Comparison of ENCODE assay signal across 8 mouse cellular contexts in genomic region chr7:111156472-111157231, GRCm38 (mm10).
DNase-seq lines count a peak whose midpoint lies in the region; ATAC-seq lines count a peak whose summit lies in the region.

No protein-coding gene starts in this region.

- H3K4me2 ChIP-seq in hindbrain, embryonic 11.5 days (replicated peaks; ENCODE audit: low read depth, low read length): no peak overlapping the region
- H3K4me2 ChIP-seq in hindbrain, embryonic 14.5 days (replicated peaks): no peak overlapping the region
- 0 out of 2 replicates have a peak overlapping the region, but pooled peaks have one; percentile 27 for H3K4me2 ChIP-seq in embryonic facial prominence, embryonic 12.5 days (replicated peaks)
- peak overlapping the region; percentile 59 for H3K4me2 ChIP-seq in heart, embryonic 14.5 days (ENCODE audit: low read length)

- H3K9me3 ChIP-seq in hindbrain, embryonic 11.5 days (ENCODE audit: control insufficient read depth, low read length): no peaks in the 10 kb centered on the region
- no peaks in the 10 kb centered on the region for H3K9me3 ChIP-seq in hindbrain, embryonic 14.5 days (ENCODE audit: control insufficient read depth, low read length)
- no peaks in the 10 kb centered on the region for H3K9me3 ChIP-seq in embryonic facial prominence, embryonic 12.5 days
- no peaks in the 10 kb centered on the region for H3K9me3 ChIP-seq in heart, embryonic 14.5 days (ENCODE audit: control insufficient read depth, low read length)
- H3K9me3 ChIP-seq in limb, embryonic 10.5 days (replicated peaks): no peaks in the 10 kb centered on the region

- ATAC-seq in hindbrain, embryonic 11.5 days (ENCODE audit: low FRiP score): no peak
- ATAC-seq in hindbrain, embryonic 14.5 days (ENCODE audit: low FRiP score): no peak
- peak; percentile 68 for ATAC-seq in embryonic facial prominence, embryonic 12.5 days (ENCODE audit: insufficient number of reproducible peaks, insufficient read depth, low FRiP score, low TSS enrichment)
- peak; percentile 71 for ATAC-seq in heart, embryonic 14.5 days (ENCODE audit: insufficient number of reproducible peaks, insufficient read depth, low FRiP score, low read depth)

- H3K9ac ChIP-seq in hindbrain, embryonic 11.5 days (ENCODE audit: low read depth, low read length): no peak overlapping the region
- no peak overlapping the region for H3K9ac ChIP-seq in hindbrain, embryonic 14.5 days
- H3K9ac ChIP-seq in embryonic facial prominence, embryonic 12.5 days: no peak overlapping the region
- H3K9ac ChIP-seq in heart, embryonic 14.5 days (ENCODE audit: low read length): peak overlapping the region; percentile 71

- no peaks in the 10 kb centered on the region for H3K36me3 ChIP-seq in hindbrain, embryonic 11.5 days (ENCODE audit: control insufficient read depth, insufficient read depth, low read length)
- H3K36me3 ChIP-seq in hindbrain, embryonic 14.5 days (replicated peaks; ENCODE audit: control insufficient read depth, insufficient read depth): no peaks in the 10 kb centered on the region
- no peaks in the 10 kb centered on the region for H3K36me3 ChIP-seq in embryonic facial prominence, embryonic 12.5 days
- no peaks in the 10 kb centered on the region for H3K36me3 ChIP-seq in heart, embryonic 14.5 days (ENCODE audit: control insufficient read depth, insufficient read depth, low read length)
- H3K36me3 ChIP-seq in limb, embryonic 10.5 days: no peaks in the 10 kb centered on the region

- no peak overlapping the region for H3K4me3 ChIP-seq in hindbrain, embryonic 11.5 days (ENCODE audit: low read depth, low read length)
- H3K4me3 ChIP-seq in hindbrain, embryonic 14.5 days (replicated peaks; ENCODE audit: low read length): no peak overlapping the region
- H3K4me3 ChIP-seq in embryonic facial prominence, embryonic 12.5 days: no peak overlapping the region
- H3K4me3 ChIP-seq in heart, embryonic 14.5 days (ENCODE audit: control insufficient read depth in 1 of 2, insufficient read depth in 1 of 2, low read depth in 1 of 2, low read length in 2 of 2): peak overlapping the region; percentile 1 to 4; a peak in 1 of 4 replicates
- H3K4me3 ChIP-seq in limb, embryonic 10.5 days: no peak overlapping the region

- no peaks in the 10 kb centered on the region for H3K27me3 ChIP-seq in hindbrain, embryonic 11.5 days (ENCODE audit: control insufficient read depth, insufficient read depth, low read length)
- H3K27me3 ChIP-seq in hindbrain, embryonic 14.5 days (ENCODE audit: control insufficient read depth, insufficient read depth, low read length): no peaks in the 10 kb centered on the region
- H3K27me3 ChIP-seq in embryonic facial prominence, embryonic 12.5 days: no peaks in the 10 kb centered on the region
- no peaks in the 10 kb centered on the region for H3K27me3 ChIP-seq in heart, embryonic 14.5 days (ENCODE audit: control insufficient read depth, insufficient read depth, low read length)
- H3K27me3 ChIP-seq in limb, embryonic 10.5 days (ENCODE audit: low read depth, poor library complexity, severe bottlenecking): no peaks in the 10 kb centered on the region

- WGBS in hindbrain, embryonic 11.5 days: 59% methylated on average over 8 of the region's 8 CpGs
- 56% methylated on average over 8 of the region's 8 CpGs for WGBS in hindbrain, embryonic 14.5 days
- 30% methylated on average over 8 of the region's 8 CpGs for whole genome bisulfite sequencing in embryonic facial prominence, embryonic 12.5 days
- WGBS in heart, embryonic 14.5 days: 15% methylated on average over 8 of the region's 8 CpGs
- WGBS in limb, embryonic 10.5 days: 54% methylated on average over 8 of the region's 8 CpGs

- peak; percentile 15 for DNase-seq in hindbrain, embryonic 11.5 days (ENCODE audit: low spot score)
- DNase-seq in hindbrain, embryonic 14.5 days (ENCODE audit: low spot score): no peak
- peak; percentile 91 for DNase-seq in adipocyte (ENCODE audit: low spot score)
- peak; percentile 50 for DNase-seq in limb, embryonic 10.5 days (ENCODE audit: low spot score)
- DNase-seq in skeletal muscle tissue, adult 2 months (ENCODE audit: low read depth, low spot score): peak; percentile 91
- DNase-seq in layer of hippocampus, adult 9-10 months (ENCODE audit: low spot score): no peak

- no peak overlapping the region for H3K27ac ChIP-seq in hindbrain, embryonic 11.5 days (ENCODE audit: low read depth, low read length)
- H3K27ac ChIP-seq in hindbrain, embryonic 14.5 days: no peak overlapping the region
- H3K27ac ChIP-seq in embryonic facial prominence, embryonic 12.5 days: peak overlapping the region; percentile 69
- peak overlapping the region; percentile 97 to 98 for H3K27ac ChIP-seq in heart, embryonic 14.5 days (replicated peaks in 1 of 2; ENCODE audit: control insufficient read depth in 1 of 2, insufficient read depth in 1 of 2, low read depth in 2 of 2, low read length in 2 of 2)
- H3K27ac ChIP-seq in limb, embryonic 10.5 days: peak overlapping the region; percentile 72

- H3K4me1 ChIP-seq in hindbrain, embryonic 11.5 days (replicated peaks; ENCODE audit: control insufficient read depth, insufficient read depth, low read length): no peaks in the 10 kb centered on the region
- no peaks in the 10 kb centered on the region; the same call in 1 of the 2 replicates for H3K4me1 ChIP-seq in hindbrain, embryonic 14.5 days (replicated peaks; ENCODE audit: control insufficient read depth, insufficient read depth, low read length)
- H3K4me1 ChIP-seq in embryonic facial prominence, embryonic 12.5 days: peaks cover 13% of the 10 kb centered on the region
- H3K4me1 ChIP-seq in heart, embryonic 14.5 days (ENCODE audit: control insufficient read depth in 2 of 2, insufficient read depth in 2 of 2, low read length in 2 of 2): peaks cover 25 to 29% of the 10 kb centered on the region in 2 experiments
- peaks cover 21% of the 10 kb centered on the region for H3K4me1 ChIP-seq in limb, embryonic 10.5 days

Comparison
In these comparisons a context has a peak if more than half of its experiments do, and no peak if none do; other contexts are left out.
1. DNase-seq: peak in hindbrain, embryonic 11.5 days (single experiment), adipocyte (single experiment), limb, embryonic 10.5 days (single experiment) and skeletal muscle tissue, adult 2 months (single experiment); none in hindbrain, embryonic 14.5 days (single experiment) and layer of hippocampus, adult 9-10 months (single experiment).
2. ATAC-seq: peak in embryonic facial prominence, embryonic 12.5 days (single experiment) and heart, embryonic 14.5 days (single experiment); none in hindbrain, embryonic 11.5 days (single experiment) and hindbrain, embryonic 14.5 days (single experiment).
3. H3K27ac ChIP-seq: peak in embryonic facial prominence, embryonic 12.5 days (single experiment), heart, embryonic 14.5 days (2 of 2) and limb, embryonic 10.5 days (single experiment); none in hindbrain, embryonic 11.5 days (single experiment) and hindbrain, embryonic 14.5 days (single experiment).
4. H3K4me2 ChIP-seq: peak in embryonic facial prominence, embryonic 12.5 days (single experiment) and heart, embryonic 14.5 days (single experiment); none in hindbrain, embryonic 11.5 days (single experiment) and hindbrain, embryonic 14.5 days (single experiment).
5. H3K4me3 ChIP-seq: peak in heart, embryonic 14.5 days (2 of 2); none in hindbrain, embryonic 11.5 days (single experiment), hindbrain, embryonic 14.5 days (single experiment), embryonic facial prominence, embryonic 12.5 days (single experiment) and limb, embryonic 10.5 days (single experiment).